Mouse (Mus musculus): Measurements from ENCODE around the gene Spc24. TPM values are rescaled to one million over a fixed set of nuclear protein-coding genes. Genes with fewer than 3 reads are reported as not detected.

Gene Spc24
- polyA plus RNA-seq (2016; fragmentation: Nextera tagmentation; extraction: Ambion mirVana), result 146 and 175 TPM in 2 replicates

- H3K4me1 ChIP-seq, result peaks cover 26% of the 10 kb centered on the region
- H3K4me3 ChIP-seq, result peak within 1 kb of the TSS; percentile 93
- DNase-seq (ENCODE audit: low spot score), result peak; percentile 97
- peak within 1 kb of the TSS; percentile 96 for H3K27ac ChIP-seq (replicated peaks)
- peaks cover 32% of the 10 kb centered on the region for H3K36me3 ChIP-seq
- no peaks in the 10 kb centered on the region for H3K27me3 ChIP-seq (ENCODE audit: low read depth, poor library complexity, severe bottlenecking)
- H3K9me3 ChIP-seq (replicated peaks), result no peaks in the 10 kb centered on the region
- 1% methylated on average over 49 of the region's 54 CpGs for WGBS
Observed at GRCm38 (mm10) chr9:21760155-21761088, at the start of gene Spc24. Spc24 (minus strand) TSS chr9:21760303.

- no peak for DNase-seq (ENCODE audit: low spot score)
- Histone ChIP-seq H3K36me3 (peaks cover 15% of the 10 kb centered on the region), H3K4me1 (peaks cover 11% of the 10 kb centered on the region; the same call in 1 of the 2 replicates), H3K27me3 (ENCODE audit: low read depth, poor library complexity, severe bottlenecking) (no peaks in the 10 kb centered on the region), H3K4me3 (no peak overlapping the region), H3K27ac (replicated peaks) (no peak overlapping the region), H3K9me3 (replicated peaks) (no peaks in the 10 kb centered on the region)
- 75% methylated on average over 3 of the region's 3 CpGs for WGBS
Observed at GRCm38 (mm10) chr9:21808561-21808960, 48.5 kb upstream of the Spc24 start.

- 83% methylated on average over 11 of the region's 11 CpGs for WGBS
- DNase-seq (ENCODE audit: low spot score), result no peak
- peaks cover 11% of the 10 kb centered on the region; the same call in 1 of the 2 replicates for H3K4me1 ChIP-seq
- H3K27me3 ChIP-seq (ENCODE audit: low read depth, poor library complexity, severe bottlenecking), result no peaks in the 10 kb centered on the region
- H3K9me3 ChIP-seq (replicated peaks), result no peaks in the 10 kb centered on the region
- H3K36me3 ChIP-seq, result peaks cover 9% of the 10 kb centered on the region
- no peak overlapping the region for H3K27ac ChIP-seq (replicated peaks)
- no peak overlapping the region for H3K4me3 ChIP-seq
Observed at GRCm38 (mm10) chr9:21806976-21807375, 46.9 kb upstream of the Spc24 start.

- H3K4me1 ChIP-seq, result peaks cover 11% of the 10 kb centered on the region; the same call in 1 of the 2 replicates
- no peaks in the 10 kb centered on the region for H3K27me3 ChIP-seq (ENCODE audit: low read depth, poor library complexity, severe bottlenecking)
- WGBS, result 73% methylated on average over 3 of the region's 3 CpGs
- peaks cover 9% of the 10 kb centered on the region for H3K36me3 ChIP-seq
- no peak overlapping the region for H3K27ac ChIP-seq (replicated peaks)
- DNase-seq (ENCODE audit: low spot score), result no peak
- no peaks in the 10 kb centered on the region for H3K9me3 ChIP-seq (replicated peaks)
- no peak overlapping the region for H3K4me3 ChIP-seq
Observed at GRCm38 (mm10) chr9:21806363-21806762, 46.3 kb upstream of the Spc24 start.

GRCm38 (mm10) chr9:21803986-21804644, 44.0 kb upstream of the Spc24 start:
- H3K4me1 ChIP-seq, result peaks cover 11% of the 10 kb centered on the region; the same call in 1 of the 2 replicates
- H3K27ac ChIP-seq (replicated peaks), result peak overlapping the region; percentile 24; the same call in 1 of the 2 replicates
- no peak overlapping the region for H3K4me3 ChIP-seq
- no peaks in the 10 kb centered on the region for H3K27me3 ChIP-seq (ENCODE audit: low read depth, poor library complexity, severe bottlenecking)
- peak; percentile 80 for DNase-seq (ENCODE audit: low spot score)
- H3K36me3 ChIP-seq, result peaks cover 8% of the 10 kb centered on the region; the same call in 1 of the 2 replicates
- no peaks in the 10 kb centered on the region for H3K9me3 ChIP-seq (replicated peaks)
- 46% methylated on average over 13 of the region's 13 CpGs for WGBS

- Histone ChIP-seq H3K4me1 (peaks cover 33% of the 10 kb centered on the region), H3K9me3 (replicated peaks) (no peaks in the 10 kb centered on the region), H3K27ac (replicated peaks) (no peak overlapping the region), H3K36me3 (peaks cover 8% of the 10 kb centered on the region; the same call in 1 of the 2 replicates), H3K4me3 (no peak overlapping the region), H3K27me3 (ENCODE audit: low read depth, poor library complexity, severe bottlenecking) (no peaks in the 10 kb centered on the region)
- no peak for DNase-seq (ENCODE audit: low spot score)
- 94% methylated on average over 7 of the region's 7 CpGs for WGBS
Observed at GRCm38 (mm10) chr9:21801591-21801990, 41.5 kb upstream of the Spc24 start.

GRCm38 (mm10) chr9:21801121-21801520, 41.0 kb upstream of the Spc24 start:
- Histone ChIP-seq H3K4me1 (peaks cover 38% of the 10 kb centered on the region), H3K27ac (replicated peaks) (no peak overlapping the region), H3K4me3 (no peak overlapping the region), H3K9me3 (replicated peaks) (no peaks in the 10 kb centered on the region), H3K36me3 (peaks cover 8% of the 10 kb centered on the region; the same call in 1 of the 2 replicates), H3K27me3 (ENCODE audit: low read depth, poor library complexity, severe bottlenecking) (no peaks in the 10 kb centered on the region)
- no peak for DNase-seq (ENCODE audit: low spot score)
- 79% methylated on average over 7 of the region's 7 CpGs for WGBS

- 53% methylated on average over 3 of the region's 3 CpGs for WGBS
- DNase-seq (ENCODE audit: low spot score), result no peak
- H3K27ac ChIP-seq (replicated peaks), result peak overlapping the region; percentile 91
- peaks cover 34% of the 10 kb centered on the region for H3K4me1 ChIP-seq
- no peaks in the 10 kb centered on the region for H3K9me3 ChIP-seq (replicated peaks)
- peaks cover 25% of the 10 kb centered on the region for H3K36me3 ChIP-seq
- H3K4me3 ChIP-seq, result peak overlapping the region; percentile 85
- no peaks in the 10 kb centered on the region for H3K27me3 ChIP-seq (ENCODE audit: low read depth, poor library complexity, severe bottlenecking)
Observed at GRCm38 (mm10) chr9:21799010-21799350, 38.9 kb upstream of the Spc24 start.

- peak; percentile 89 for DNase-seq (ENCODE audit: low spot score)
- Histone ChIP-seq H3K27me3 (ENCODE audit: low read depth, poor library complexity, severe bottlenecking) (no peaks in the 10 kb centered on the region), H3K4me3 (peak within 1 kb of the TSS; percentile 85), H3K36me3 (peaks cover 30% of the 10 kb centered on the region), H3K27ac (replicated peaks) (peak within 1 kb of the TSS; percentile 91), H3K9me3 (replicated peaks) (no peaks in the 10 kb centered on the region), H3K4me1 (peaks cover 33% of the 10 kb centered on the region)
- under 1% methylated on average over 52 of the region's 52 CpGs for WGBS
Observed at GRCm38 (mm10) chr9:21798345-21799009, 38.4 kb upstream of the Spc24 start, which contains the start of gene Kank2. Kank2 (minus strand) TSS chr9:21798744.

- under 1% methylated on average over 26 of the region's 26 CpGs for WGBS
- H3K9me3 ChIP-seq (replicated peaks), result no peaks in the 10 kb centered on the region
- peaks cover 33% of the 10 kb centered on the region for H3K4me1 ChIP-seq
- peak overlapping the region; percentile 91 for H3K27ac ChIP-seq (replicated peaks)
- peak overlapping the region; percentile 85 for H3K4me3 ChIP-seq
- peak; percentile 79 for DNase-seq (ENCODE audit: low spot score)
- H3K27me3 ChIP-seq (ENCODE audit: low read depth, poor library complexity, severe bottlenecking), result no peaks in the 10 kb centered on the region
- H3K36me3 ChIP-seq, result peaks cover 36% of the 10 kb centered on the region
Observed at GRCm38 (mm10) chr9:21797921-21798344, 37.8 kb upstream of the Spc24 start.

- no peak for DNase-seq (ENCODE audit: low spot score)
- 60% methylated on average over 3 of the region's 3 CpGs for WGBS
- Histone ChIP-seq H3K4me1 (peaks cover 33% of the 10 kb centered on the region), H3K4me3 (peak overlapping the region; percentile 85; the same call in 1 of the 2 replicates), H3K9me3 (replicated peaks) (no peaks in the 10 kb centered on the region), H3K36me3 (peaks cover 43% of the 10 kb centered on the region), H3K27ac (replicated peaks) (peak overlapping the region; percentile 72; the same call in 1 of the 2 replicates), H3K27me3 (ENCODE audit: low read depth, poor library complexity, severe bottlenecking) (no peaks in the 10 kb centered on the region)
Observed at GRCm38 (mm10) chr9:21796919-21797318, 36.8 kb upstream of the Spc24 start.

GRCm38 (mm10) chr9:21796259-21796658, 36.2 kb upstream of the Spc24 start:
- H3K4me3 ChIP-seq, result peak overlapping the region; percentile 85
- peak overlapping the region; percentile 72 for H3K27ac ChIP-seq (replicated peaks)
- no peaks in the 10 kb centered on the region for H3K9me3 ChIP-seq (replicated peaks)
- peak; percentile 26 for DNase-seq (ENCODE audit: low spot score)
- peaks cover 49% of the 10 kb centered on the region for H3K36me3 ChIP-seq
- peaks cover 33% of the 10 kb centered on the region for H3K4me1 ChIP-seq
- 70% methylated on average over 3 of the region's 3 CpGs for WGBS
- H3K27me3 ChIP-seq (ENCODE audit: low read depth, poor library complexity, severe bottlenecking), result no peaks in the 10 kb centered on the region

Measured in midbrain, embryonic 10.5 days (tissue).